Mouse (Mus musculus): ENCODE results near the gene Crb1.
A peak's percentile ranks its signal among the peaks of the same experiment; 100 is the strongest.
"Not testable (repeated sequence)": the region's sequence is repeated elsewhere in the genome, so short reads cannot be mapped to it uniquely, and the experiment has no call there.

The Crb1 gene

DNA sequence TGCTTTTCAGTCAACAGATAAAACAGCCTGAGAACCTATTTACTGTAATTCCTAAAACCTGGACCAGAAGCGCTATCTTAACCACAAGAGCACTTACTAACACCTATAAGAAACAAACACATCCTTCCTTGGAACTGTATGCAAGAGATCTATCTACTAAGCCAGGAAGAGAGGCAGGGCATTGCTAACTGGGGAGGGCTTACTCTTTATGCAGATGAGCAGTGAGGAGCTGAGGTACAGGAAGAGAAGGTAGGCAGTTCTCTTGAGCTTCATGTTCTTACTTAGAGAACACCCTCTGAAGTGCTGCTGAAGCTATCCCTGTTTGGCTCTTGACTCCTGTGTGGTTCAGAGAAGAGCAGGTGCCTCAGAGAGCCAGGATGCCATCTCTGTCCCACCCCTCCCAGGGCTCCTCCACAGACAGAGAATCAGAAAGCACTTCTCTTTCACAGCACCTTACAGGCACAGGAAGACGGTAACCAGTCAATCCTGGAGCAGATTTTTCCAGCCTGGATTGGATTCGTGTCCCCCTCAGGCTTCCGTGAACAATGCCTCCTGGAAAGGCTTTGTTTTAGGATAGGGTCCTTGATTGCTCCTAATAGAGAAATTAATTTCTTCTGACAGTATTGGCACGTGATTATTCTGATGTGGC lies at the start of gene Crb1:
Gene Crb1 (minus strand): TSS at position 463 of the 649 bp plus-strand sequence.
- peak; percentile 45 for DNase-seq (ENCODE audit: extremely low spot score)

GRCm38 (mm10) chr1:139425006-139425405 lies 48.1 kb upstream of the Crb1 start:
- DNase-seq (ENCODE audit: extremely low spot score), result no peak

DNA sequence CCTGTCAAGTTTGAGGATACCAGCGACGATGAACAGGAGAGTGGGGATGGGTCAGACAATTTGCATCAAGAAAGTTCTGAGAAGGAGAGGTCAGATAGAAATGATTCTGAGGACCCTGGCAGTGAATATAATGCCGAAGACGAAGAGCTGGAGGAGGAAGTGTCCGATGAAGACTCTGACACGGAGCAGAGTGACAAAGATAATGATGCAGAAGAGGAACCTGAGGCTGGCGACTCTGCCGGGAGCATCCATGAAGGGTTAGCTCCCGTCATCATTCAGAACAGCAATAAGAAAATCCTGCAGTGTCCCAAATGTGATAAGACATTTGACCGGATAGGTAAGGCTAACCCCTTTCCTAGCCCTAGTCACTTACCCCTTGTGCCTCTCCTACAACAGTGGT lies 47.0 kb upstream of the Crb1 start:
- DNase-seq (ENCODE audit: extremely low spot score), result no peak

- DNase-seq (ENCODE audit: extremely low spot score), result peak; percentile 39
These were observed 46.0 kb upstream of the Crb1 start for GRCm38 (mm10) chr1:139422941-139423340.

DNA sequence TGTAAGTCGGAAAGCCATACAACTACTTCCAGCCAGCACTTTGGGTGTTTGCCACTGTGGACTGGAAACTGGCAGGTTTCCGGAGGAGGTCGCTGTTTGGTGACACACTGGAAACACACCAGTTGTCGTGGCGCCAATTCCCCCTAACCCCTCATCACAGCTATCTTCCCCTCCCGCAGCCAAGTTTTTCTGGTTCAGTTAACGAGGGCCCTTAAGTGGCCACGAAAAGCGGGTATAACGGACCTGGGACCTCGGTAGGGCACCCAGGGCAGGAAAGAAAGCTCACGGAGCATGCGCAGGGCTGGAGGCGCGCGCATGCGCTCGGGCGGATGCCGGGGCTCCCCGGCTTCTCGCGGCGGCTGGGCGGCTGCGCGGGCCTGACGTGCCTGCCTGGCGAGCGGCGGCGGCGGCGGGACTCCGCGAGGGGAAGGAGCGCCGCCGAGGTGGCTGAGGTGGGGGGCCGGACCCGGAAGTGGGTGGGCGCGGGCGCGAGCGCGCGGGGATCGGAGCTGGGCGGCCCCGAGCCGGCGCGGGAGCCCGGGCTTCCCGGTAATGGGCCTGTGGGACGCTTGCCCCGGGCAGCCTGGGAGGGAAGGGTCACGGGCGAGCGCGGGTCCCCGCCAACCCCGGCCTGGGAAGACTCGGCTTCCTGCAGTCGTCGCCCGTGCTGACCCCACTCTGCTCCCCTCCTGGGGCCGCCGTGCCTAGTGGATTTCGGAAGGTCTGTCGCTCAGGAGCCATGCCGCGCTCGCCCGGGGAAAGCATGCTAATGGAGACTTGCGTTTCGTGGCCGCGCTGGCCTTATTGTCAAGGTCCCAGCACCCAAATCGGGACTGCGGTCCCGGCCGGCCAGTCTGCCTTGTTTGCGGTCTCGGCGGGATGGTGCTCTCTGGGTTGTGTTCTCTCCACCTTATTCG lies 45.2 kb upstream of the Crb1 start, which contains the start of gene Zbtb41:
Gene Zbtb41 (plus strand): TSS at position 414 of the 917 bp plus-strand sequence.
- DNase-seq (ENCODE audit: extremely low spot score), result peak; percentile 89

DNA sequence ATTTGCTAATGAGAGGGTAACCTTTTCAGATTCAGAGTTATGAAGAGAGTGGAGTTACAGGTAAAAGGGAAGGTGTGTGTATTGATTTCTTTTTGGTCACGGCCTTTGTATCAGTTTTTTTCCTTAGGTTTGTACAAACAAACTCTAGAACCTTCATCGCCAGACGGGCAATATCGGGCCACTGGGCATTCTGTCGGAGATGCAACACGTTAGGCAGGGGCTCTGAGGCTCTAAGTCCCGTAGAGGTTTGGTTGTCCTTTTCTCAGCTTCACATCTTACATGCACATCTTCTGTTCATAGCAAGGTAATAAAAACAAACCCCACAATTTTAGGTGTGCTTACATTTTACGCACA lies 44.6 kb upstream of the Crb1 start:
- DNase-seq (ENCODE audit: extremely low spot score), result no peak

DNA sequence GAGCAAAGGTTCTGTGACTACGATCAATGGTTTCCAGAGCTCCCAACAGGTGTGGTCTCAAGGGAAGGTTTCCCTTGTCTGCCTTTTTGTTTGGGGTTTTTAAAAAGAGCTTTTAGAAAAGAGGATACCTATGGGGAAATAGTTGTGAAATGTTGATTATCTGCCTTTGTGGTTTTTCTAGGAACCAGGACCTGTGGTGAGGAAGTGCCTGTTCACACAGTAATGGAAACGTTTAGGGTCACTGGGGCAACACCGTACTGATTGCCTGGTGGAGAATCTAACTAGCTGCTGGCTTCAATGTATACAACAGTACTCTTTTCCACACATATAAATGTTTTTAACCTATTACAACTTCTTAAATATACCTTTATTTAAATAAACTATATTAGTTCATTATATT lies 36.6 kb upstream of the Crb1 start:
- DNase-seq (ENCODE audit: extremely low spot score), result no peak

- not testable (repeated sequence) for DNase-seq (ENCODE audit: extremely low spot score)
These were observed 35.5 kb upstream of the Crb1 start for GRCm38 (mm10) chr1:139412365-139412764.

DNA sequence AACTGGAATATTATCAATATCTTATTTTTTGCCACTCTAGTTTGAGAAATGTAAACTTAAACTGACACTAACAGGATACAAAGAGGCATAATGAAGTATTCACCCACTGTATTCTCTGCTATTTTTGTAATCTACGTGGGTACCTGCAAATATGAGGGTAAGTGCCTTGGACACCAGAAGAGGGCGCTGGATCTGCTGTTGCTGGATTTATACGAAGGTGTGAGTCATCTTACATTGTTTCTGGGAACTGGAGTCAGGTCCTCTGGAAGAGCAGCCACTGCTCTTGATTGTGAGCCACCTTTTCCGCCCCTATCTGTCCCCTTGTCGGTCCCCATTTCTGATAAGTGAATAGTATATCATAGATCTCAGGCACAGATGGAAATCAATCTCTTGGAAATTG lies 30.8 kb upstream of the Crb1 start:
- DNase-seq (ENCODE audit: extremely low spot score), result no peak

GRCm38 (mm10) chr1:139405766-139406165 lies 28.9 kb upstream of the Crb1 start:
- DNase-seq (ENCODE audit: extremely low spot score), result no peak

- no peak for DNase-seq (ENCODE audit: extremely low spot score)
These were observed 19.7 kb upstream of the Crb1 start for GRCm38 (mm10) chr1:139396589-139396988.

- no peak for DNase-seq (ENCODE audit: extremely low spot score)
These were observed 14.8 kb upstream of the Crb1 start for GRCm38 (mm10) chr1:139391747-139392146.

- DNase-seq (ENCODE audit: extremely low spot score), result no peak
These were observed 2.7 kb upstream of the Crb1 start for GRCm38 (mm10) chr1:139379621-139379984.

GRCm38 (mm10) chr1:139378861-139379620 lies 2.1 kb upstream of the Crb1 start:
- no peak for DNase-seq (ENCODE audit: extremely low spot score)

GRCm38 (mm10) chr1:139375900-139376299 lies 1.0 kb downstream of the Crb1 start:
- peak; percentile 4 for DNase-seq (ENCODE audit: extremely low spot score)

DNA sequence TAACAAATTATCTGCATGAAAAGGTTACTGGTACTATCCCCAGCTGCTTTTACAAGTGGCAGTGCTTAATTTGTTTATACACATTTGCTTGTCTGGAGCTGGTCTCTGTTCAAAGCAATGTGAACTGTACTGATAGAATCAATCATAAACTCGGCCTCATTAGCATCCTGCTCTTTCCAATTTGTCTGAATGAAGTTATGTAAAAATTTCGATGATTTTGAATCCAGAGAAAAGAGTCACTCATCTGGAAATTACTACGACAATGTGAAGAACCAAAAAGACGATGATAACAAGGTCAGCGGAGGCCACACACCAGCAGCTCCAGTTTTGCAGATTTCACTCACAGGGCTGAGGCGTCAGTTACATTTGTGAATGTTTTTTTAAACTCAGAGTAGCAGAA lies 5.6 kb downstream of the Crb1 start:
- DNase-seq (ENCODE audit: extremely low spot score), result no peak

DNA sequence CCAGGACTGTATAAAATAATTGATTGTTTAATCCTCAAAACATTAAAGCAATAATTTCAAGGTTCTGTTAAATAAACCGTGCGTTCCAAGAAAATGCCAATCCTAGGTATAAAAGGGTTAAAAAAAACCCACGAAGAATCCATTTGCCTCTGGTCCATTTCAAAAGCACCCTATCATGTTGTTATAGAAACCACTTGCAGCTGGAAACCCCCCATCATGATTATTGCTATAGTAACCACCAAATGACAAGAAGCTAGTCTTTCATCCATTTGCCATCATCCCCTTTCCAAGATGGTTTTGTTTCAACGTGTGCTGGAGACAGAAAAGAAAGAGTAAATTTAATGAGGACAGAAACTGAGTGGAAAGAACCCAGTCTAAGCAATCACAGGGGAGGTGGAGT lies 28.3 kb downstream of the Crb1 start:
- DNase-seq (ENCODE audit: extremely low spot score), result no peak

DNA sequence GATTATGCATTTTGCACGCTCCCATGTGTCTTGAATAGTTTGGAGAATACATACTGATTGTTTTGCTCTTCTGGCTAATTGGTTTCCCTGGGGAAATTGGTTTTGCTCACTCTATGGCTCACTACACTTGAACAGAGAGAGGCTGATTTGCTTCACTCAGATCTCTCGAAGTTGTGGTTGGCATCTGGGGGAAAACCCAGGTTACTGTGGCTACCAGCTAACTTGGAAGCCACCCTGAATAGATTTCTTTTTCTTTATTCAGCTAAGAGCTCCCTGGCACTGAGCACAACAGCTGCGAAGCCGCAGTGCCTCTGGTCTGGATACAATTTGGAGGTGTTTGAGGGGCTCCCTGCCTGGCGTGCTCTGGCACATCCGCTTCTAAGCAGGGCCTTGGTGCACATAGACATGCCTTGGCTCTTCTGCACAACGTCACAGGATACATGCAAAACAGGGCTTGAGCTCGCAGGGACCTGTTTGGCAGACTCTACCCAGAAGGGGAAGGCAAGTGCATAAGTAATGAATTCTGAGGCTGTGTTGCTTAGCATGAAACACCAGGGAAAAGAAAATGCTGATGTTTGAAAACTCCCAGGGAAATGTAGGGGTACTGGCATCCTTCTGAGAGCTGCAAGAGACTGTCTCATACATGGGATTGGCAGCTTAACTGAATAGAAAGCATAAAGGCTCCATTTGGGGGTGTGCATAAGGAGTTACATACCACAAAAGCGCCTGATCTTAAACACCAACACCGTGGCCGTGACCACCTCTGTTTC lies 30.1 kb downstream of the Crb1 start:
- DNase-seq (ENCODE audit: extremely low spot score), result no peak

DNA sequence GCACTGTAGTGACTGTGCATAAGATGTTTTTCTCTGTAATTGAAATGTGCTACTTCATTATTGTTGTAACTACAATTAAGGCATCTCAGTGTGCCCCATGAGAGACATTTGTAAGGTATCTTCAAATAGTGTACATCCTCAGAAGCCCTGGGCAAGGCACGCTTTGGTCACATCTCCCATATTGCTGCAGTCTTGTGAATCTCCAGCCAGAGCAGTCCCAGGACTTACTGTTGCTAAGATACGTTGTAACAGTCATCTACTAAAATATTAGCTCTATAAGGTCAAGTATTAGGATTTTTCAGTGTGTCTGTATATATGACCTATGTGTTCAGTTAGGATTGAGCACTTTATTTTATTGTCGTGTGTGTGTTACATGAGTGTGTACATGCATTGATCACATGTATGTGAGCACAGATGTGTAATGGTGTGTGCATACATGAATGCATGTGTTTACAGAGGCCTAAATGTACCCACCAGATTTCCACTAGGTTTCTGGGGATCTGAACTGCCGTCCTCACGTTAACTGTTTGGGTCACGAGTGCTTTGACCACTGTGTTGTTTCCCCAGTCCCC lies 30.8 kb downstream of the Crb1 start:
- no peak for DNase-seq (ENCODE audit: extremely low spot score)

DNA sequence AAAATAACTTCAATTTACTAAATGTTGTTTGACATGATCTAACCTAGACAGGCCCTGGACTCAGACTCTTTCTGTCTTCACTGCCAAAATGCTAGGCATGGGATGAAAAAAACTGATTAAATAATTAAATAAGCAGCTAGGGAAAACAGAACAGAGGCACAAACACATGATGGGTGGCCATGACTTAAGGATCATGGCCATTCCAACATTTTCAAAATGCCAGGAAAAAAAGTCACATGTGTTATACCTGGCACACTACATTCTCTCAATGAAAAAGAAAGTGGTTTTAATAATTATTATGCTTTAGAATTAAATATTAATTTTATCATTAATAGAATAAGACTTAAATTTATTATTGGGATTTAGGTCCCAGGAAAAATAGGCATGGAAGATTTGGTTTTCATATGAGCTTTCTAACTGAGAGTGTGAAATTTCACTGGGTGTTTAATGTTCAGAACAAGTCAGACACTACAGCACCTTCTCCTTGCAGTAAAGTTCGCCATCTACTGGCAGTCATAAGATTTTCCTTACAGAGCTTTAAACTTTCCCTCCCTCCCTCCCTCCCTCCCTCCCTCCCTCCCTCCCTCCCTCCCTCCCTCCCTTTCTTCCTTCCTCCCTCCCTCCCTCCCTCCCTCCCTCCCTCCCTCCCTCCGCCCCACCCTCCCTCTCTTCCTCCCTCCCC lies 36.6 kb downstream of the Crb1 start:
- DNase-seq (ENCODE audit: extremely low spot score), result peak; percentile 11

DNA sequence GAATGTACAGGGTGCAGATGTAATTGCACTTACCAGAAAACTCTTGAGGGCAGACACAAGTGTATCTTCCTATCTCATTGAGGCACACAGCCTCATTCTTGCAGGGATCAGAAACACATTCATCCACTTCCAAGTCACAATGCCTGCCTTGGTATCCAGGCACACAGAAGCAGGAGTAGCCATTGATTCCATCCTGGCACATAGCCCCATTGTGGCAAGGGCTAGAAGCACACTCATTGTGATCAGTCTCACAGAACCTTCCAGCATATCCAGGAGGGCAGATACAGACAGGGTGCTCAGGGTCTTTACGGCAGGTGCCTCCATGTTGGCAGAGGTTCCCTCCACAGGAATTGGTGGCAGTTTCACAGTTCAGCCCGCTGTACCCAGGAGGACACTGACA lies 39.9 kb downstream of the Crb1 start:
- DNase-seq (ENCODE audit: extremely low spot score), result no peak

Measured in embryo, embryonic 9.5 days (tissue).